Mouse (Mus musculus) layer of hippocampus, postnatal 36 days (tissue): Measurements from ENCODE around the gene Hmgcs2. TPM values are rescaled to one million over a fixed set of nuclear protein-coding genes. Genes with fewer than 3 reads are reported as not detected.

Experiments used
- DNase-seq, 2 experiments: peaks; one replicate each; pipeline ENCODE4 v3.0.0; 2022
- total RNA-seq, 2 experiments: library from RNA; stranded (reverse); gene quantifications; 2 replicates each; pipeline ENCODE4 v1.2.3; 2021

Gene Hmgcs2
- total RNA-seq, 2 experiments from 2014 or later = 8.9 to 9.9 TPM

- peak; percentile 63 to 67 for DNase-seq
Measured at GRCm38 (mm10) chr3:98339097-98339705, 59.0 kb downstream of the Hmgcs2 start.

- DNase-seq = peak; percentile 56 to 60
Measured at GRCm38 (mm10) chr3:98339706-98340109, 59.5 kb downstream of the Hmgcs2 start, which contains the start of gene Phgdh. Gene Phgdh (minus strand): TSS chr3:98339990.

- DNase-seq = no peak
Measured at GRCm38 (mm10) chr3:98340818-98341594, 60.8 kb downstream of the Hmgcs2 start.

GRCm38 (mm10) chr3:98343235-98343634 is 63.0 kb downstream of the Hmgcs2 start:
- DNase-seq = no peak

GRCm38 (mm10) chr3:98348106-98348505 is 67.9 kb downstream of the Hmgcs2 start:
- DNase-seq = no peak

- DNase-seq = no peak
Measured at GRCm38 (mm10) chr3:98348705-98349104, 68.5 kb downstream of the Hmgcs2 start.

GRCm38 (mm10) chr3:98353892-98354291 is 73.7 kb downstream of the Hmgcs2 start:
- DNase-seq = peak in 1 of 2 experiments; percentile 52

- no peak for DNase-seq
Measured at GRCm38 (mm10) chr3:98355344-98356025, 75.2 kb downstream of the Hmgcs2 start.

GRCm38 (mm10) chr3:98356026-98356365 is 75.8 kb downstream of the Hmgcs2 start:
- no peak for DNase-seq

GRCm38 (mm10) chr3:98356632-98357370 is 76.6 kb downstream of the Hmgcs2 start:
- no peak for DNase-seq

Other genes starting within 250 kb of the Hmgcs2 start
- gene Adam30, start 119.8 kb upstream of the Hmgcs2 start, total RNA-seq = not detected
- gene Reg4, start 58.3 kb upstream of the Hmgcs2 start, total RNA-seq = not detected
- 10 to 100 TPM; 69.9 to 76.2 TPM for gene Phgdh, start 59.6 kb downstream of the Hmgcs2 start, total RNA-seq
- gene Zfp697, start 102.0 kb downstream of the Hmgcs2 start, total RNA-seq = 10 to 100 TPM; 27.8 to 28.2 TPM
- gene Gm4450, start 176.7 kb downstream of the Hmgcs2 start, total RNA-seq = not detected
- gene Hsd3b4, start 230.1 kb downstream of the Hmgcs2 start, total RNA-seq = not detected